Comparison of ENCODE assay signal across 9 mouse cellular contexts in genomic region chr2:27775625-27776024, GRCm38 (mm10).
DNase-seq lines count a peak whose midpoint lies in the region; ATAC-seq and TF ChIP-seq lines count a peak whose summit lies in the region.
"Had no signal": no experiment of that assay in that cellular context is flagged by ENCODE, and none has a peak within 500 bp of the region (broad histone marks: within the 10 kb centered on the region; RNA-seq: fewer than 3 reads in every experiment).

No protein-coding gene starts in this region.

- no peak overlapping the region for H3K4me3 ChIP-seq in layer of hippocampus, adult 2 months
- no peak overlapping the region for H3K4me3 ChIP-seq in embryonic facial prominence, embryonic 10.5 days
- no peak overlapping the region for H3K4me3 ChIP-seq in liver, embryonic 12.5 days
- H3K4me3 ChIP-seq: liver, embryonic 13.5 days had no signal

- no peak for DNase-seq in layer of hippocampus, adult 2 months (ENCODE audit: low spot score in 2 of 2)
- no peak for DNase-seq in layer of hippocampus, postnatal 25 days (ENCODE audit: extremely low spot score in 1 of 2, low spot score in 1 of 2)
- DNase-seq in embryonic facial prominence, embryonic 10.5 days (ENCODE audit: low spot score): peak; percentile 38
- DNase-seq in heart, adult 9 months (ENCODE audit: low spot score in 2 of 2): peak; percentile 49 to 60
- DNase-seq in lung, postnatal 10 days: peak; percentile 77
- no peak for DNase-seq in frontal cortex, postnatal 14 days (ENCODE audit: low spot score in 2 of 2)
- DNase-seq in spleen, adult 12 weeks (ENCODE audit: low spot score): no peak
- DNase-seq: liver, embryonic 13.5 days had no signal

- 58% methylated on average over 5 of the region's 5 CpGs for WGBS in embryonic facial prominence, embryonic 10.5 days
- WGBS in liver, embryonic 12.5 days (ENCODE audit: insufficient replicate concordance): 48% methylated on average over 5 of the region's 5 CpGs

- no peaks in the 10 kb centered on the region for H3K27me3 ChIP-seq in embryonic facial prominence, embryonic 10.5 days (replicated peaks; ENCODE audit: low read depth, poor library complexity, severe bottlenecking)
- no peaks in the 10 kb centered on the region for H3K27me3 ChIP-seq in liver, embryonic 12.5 days (replicated peaks)
- H3K27me3 ChIP-seq: liver, embryonic 13.5 days had no signal

- no peaks in the 10 kb centered on the region for H3K36me3 ChIP-seq in embryonic facial prominence, embryonic 10.5 days (replicated peaks)
- no peaks in the 10 kb centered on the region for H3K36me3 ChIP-seq in liver, embryonic 12.5 days
- H3K36me3 ChIP-seq: liver, embryonic 13.5 days had no signal

- ATAC-seq in liver, embryonic 12.5 days: no peak

- no peak overlapping the region for H3K4me2 ChIP-seq in liver, embryonic 12.5 days
- H3K4me2 ChIP-seq: liver, embryonic 13.5 days had no signal

- peak; percentile 40 for TF ChIP-seq CTCF in layer of hippocampus, adult 2 months (conservative IDR thresholded peaks at IDR 0.05)

- no peak overlapping the region for H3K27ac ChIP-seq in layer of hippocampus, adult 2 months
- H3K27ac ChIP-seq in embryonic facial prominence, embryonic 10.5 days (replicated peaks): peak overlapping the region; percentile 82
- H3K27ac ChIP-seq in liver, embryonic 12.5 days: no peak overlapping the region
- H3K27ac ChIP-seq: liver, embryonic 13.5 days had no signal

- H3K9ac ChIP-seq in liver, embryonic 12.5 days: no peak overlapping the region
- H3K9ac ChIP-seq: liver, embryonic 13.5 days had no signal

- peaks cover 51% of the 10 kb centered on the region for H3K4me1 ChIP-seq in embryonic facial prominence, embryonic 10.5 days
- H3K4me1 ChIP-seq in liver, embryonic 12.5 days: peaks cover 5% of the 10 kb centered on the region; the same call in 1 of the 2 replicates

- no peaks in the 10 kb centered on the region for H3K9me3 ChIP-seq in embryonic facial prominence, embryonic 10.5 days
- H3K9me3 ChIP-seq in liver, embryonic 12.5 days (replicated peaks): no peaks in the 10 kb centered on the region
- H3K9me3 ChIP-seq: liver, embryonic 13.5 days had no signal

Comparison
In these comparisons a context has a peak if more than half of its experiments do, and no peak if none do; other contexts are left out.
1. DNase-seq: peak in embryonic facial prominence, embryonic 10.5 days (single experiment), heart, adult 9 months (2 of 2) and lung, postnatal 10 days (single experiment); none in layer of hippocampus, adult 2 months (0 of 2), layer of hippocampus, postnatal 25 days (0 of 2), frontal cortex, postnatal 14 days (0 of 2) and spleen, adult 12 weeks (single experiment).